Comparison of ENCODE assay signal across 8 mouse cellular contexts in the genomic region with DNA sequence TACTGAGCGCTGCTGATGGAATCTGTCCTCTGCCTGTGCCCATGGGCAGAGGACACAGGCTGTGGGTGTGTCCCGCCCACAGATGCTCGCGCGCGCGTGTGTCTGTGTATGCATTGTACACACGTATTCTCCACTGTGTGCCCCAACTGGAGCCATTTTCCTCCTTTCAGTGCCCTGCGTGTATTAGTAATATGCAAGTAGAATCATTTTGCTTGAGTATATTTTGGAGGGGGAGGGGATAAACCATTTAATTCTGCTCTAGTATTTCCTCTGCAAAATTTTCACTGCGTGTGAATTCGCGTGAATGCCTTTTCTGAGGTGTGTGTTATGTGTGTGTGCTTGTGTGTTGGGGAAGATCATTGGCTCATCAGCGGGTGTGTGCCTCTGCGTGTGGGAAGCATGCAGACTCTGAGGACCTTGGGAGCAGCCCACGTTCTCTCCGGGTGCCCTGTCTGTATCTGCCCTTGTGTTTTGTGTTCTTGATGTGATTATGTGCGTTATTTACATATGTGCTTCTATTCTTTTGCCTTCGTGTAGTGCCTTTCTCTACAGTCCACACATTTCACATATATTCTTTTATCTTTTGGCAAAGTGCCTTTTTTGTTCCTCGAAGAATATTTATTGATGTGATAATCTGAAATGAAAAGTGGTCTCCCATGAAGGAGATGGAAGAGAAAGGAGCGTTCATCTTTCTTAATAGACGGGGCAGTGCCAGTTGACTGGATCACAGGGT.
DNase-seq lines count a peak whose midpoint lies in the region; ATAC-seq and TF ChIP-seq lines count a peak whose summit lies in the region.

No protein-coding gene starts in this region.

- peak; percentile 39 for ATAC-seq in hindbrain, embryonic 14.5 days (ENCODE audit: low FRiP score)
- ATAC-seq in neural tube, embryonic 14.5 days (ENCODE audit: low read depth): peak; percentile 52
- no peak for ATAC-seq in activated CD4-positive, CD25-positive, alpha-beta regulatory T cell, adult 4 months

- no peak for TF ChIP-seq EP300 in ES-Bruce4 (IDR thresholded peaks at IDR 0.05; ENCODE audit: insufficient read depth, low read depth, low read length)

- H3K9ac ChIP-seq in ES-Bruce4 (ENCODE audit: low read depth, poor library complexity, severe bottlenecking): no peak overlapping the region
- H3K9ac ChIP-seq in hindbrain, embryonic 14.5 days: peak overlapping the region; percentile 80
- H3K9ac ChIP-seq in neural tube, embryonic 14.5 days (replicated peaks; ENCODE audit: low read depth, low read length): peak overlapping the region; percentile 69

- peak; percentile 1 for DNase-seq in 3134 (ENCODE audit: extremely low read depth, insufficient read length, low spot score)
- DNase-seq in embryonic facial prominence, embryonic 10.5 days (ENCODE audit: low spot score): peak; percentile 36
- DNase-seq in hindbrain, embryonic 14.5 days (ENCODE audit: low spot score): peak; percentile 72
- peak; percentile 59 to 63 for DNase-seq in left cerebral cortex, postnatal 10 days (ENCODE audit: extremely low spot score in 1 of 2, low spot score in 2 of 2)
- no peak for DNase-seq in spleen, adult 12 weeks (ENCODE audit: low spot score)

- no peak for TF ChIP-seq CTCF in ES-Bruce4 (IDR thresholded peaks at IDR 0.05; ENCODE audit: low read depth, low read length)

- no peaks in the 10 kb centered on the region for H3K9me3 ChIP-seq in ES-Bruce4 (replicated peaks; ENCODE audit: control insufficient read depth, insufficient read depth, low read length, poor library complexity, severe bottlenecking)
- H3K9me3 ChIP-seq in embryonic facial prominence, embryonic 10.5 days: no peaks in the 10 kb centered on the region
- no peaks in the 10 kb centered on the region for H3K9me3 ChIP-seq in hindbrain, embryonic 14.5 days (ENCODE audit: control insufficient read depth, low read length)
- H3K9me3 ChIP-seq in neural tube, embryonic 14.5 days (ENCODE audit: control insufficient read depth, low read length): no peaks in the 10 kb centered on the region

- peak overlapping the region; percentile 94 for H3K4me2 ChIP-seq in hindbrain, embryonic 14.5 days (replicated peaks)
- H3K4me2 ChIP-seq in neural tube, embryonic 14.5 days (ENCODE audit: low read depth, low read length): peak overlapping the region; percentile 59

- peaks cover 8% of the 10 kb centered on the region; the same call in 1 of the 2 replicates for H3K27me3 ChIP-seq in ES-Bruce4 (ENCODE audit: control insufficient read depth, insufficient read depth, low read length, poor library complexity, severe bottlenecking)
- H3K27me3 ChIP-seq in embryonic facial prominence, embryonic 10.5 days (replicated peaks; ENCODE audit: low read depth, poor library complexity, severe bottlenecking): peaks cover 76% of the 10 kb centered on the region
- no peaks in the 10 kb centered on the region for H3K27me3 ChIP-seq in hindbrain, embryonic 14.5 days (ENCODE audit: control insufficient read depth, insufficient read depth, low read length)
- no peaks in the 10 kb centered on the region for H3K27me3 ChIP-seq in neural tube, embryonic 14.5 days (ENCODE audit: control insufficient read depth, insufficient read depth, low read length)

- TF ChIP-seq POLR2A in ES-Bruce4 (IDR thresholded peaks at IDR 0.05; ENCODE audit: insufficient read depth, low read length): no peak

- WGBS in embryonic facial prominence, embryonic 10.5 days: 2% methylated on average over 21 of the region's 21 CpGs
- under 1% methylated on average over 21 of the region's 21 CpGs for WGBS in hindbrain, embryonic 14.5 days
- WGBS in neural tube, embryonic 14.5 days: under 1% methylated on average over 21 of the region's 21 CpGs

- intact Hi-C loops in left cerebral cortex, postnatal 10 days (cut with DNase I): loop anchor here (2.0 to 5.0 kb wide), 5 partner anchors 265 to 685 kb away; no protein-coding TSS in a partner anchor

- no peaks in the 10 kb centered on the region for H3K4me1 ChIP-seq in ES-Bruce4 (ENCODE audit: control insufficient read depth, insufficient read depth, low read length)
- peaks cover 29% of the 10 kb centered on the region for H3K4me1 ChIP-seq in embryonic facial prominence, embryonic 10.5 days
- H3K4me1 ChIP-seq in hindbrain, embryonic 14.5 days (replicated peaks; ENCODE audit: control insufficient read depth, insufficient read depth, low read length): peaks cover 51% of the 10 kb centered on the region
- H3K4me1 ChIP-seq in neural tube, embryonic 14.5 days (ENCODE audit: control insufficient read depth, insufficient read depth, low read length): peaks cover 40% of the 10 kb centered on the region

- H3K27ac ChIP-seq in ES-Bruce4 (ENCODE audit: insufficient read depth, low read length): no peak overlapping the region
- H3K27ac ChIP-seq in embryonic facial prominence, embryonic 10.5 days (replicated peaks): peak overlapping the region; percentile 58; the same call in 1 of the 2 replicates
- H3K27ac ChIP-seq in hindbrain, embryonic 14.5 days: peak overlapping the region; percentile 99
- peak overlapping the region; percentile 100 for H3K27ac ChIP-seq in neural tube, embryonic 14.5 days (ENCODE audit: low read depth, low read length)

- H3K4me3 ChIP-seq in ES-Bruce4 (ENCODE audit: low read depth, low read length): peak overlapping the region; percentile 26; the same call in 1 of the 2 replicates
- peak overlapping the region; percentile 58 for H3K4me3 ChIP-seq in embryonic facial prominence, embryonic 10.5 days
- peak overlapping the region; percentile 45 for H3K4me3 ChIP-seq in hindbrain, embryonic 14.5 days (replicated peaks; ENCODE audit: low read length)
- peak overlapping the region; percentile 27 for H3K4me3 ChIP-seq in neural tube, embryonic 14.5 days (ENCODE audit: low read depth, low read length)

- H3K36me3 ChIP-seq in ES-Bruce4 (ENCODE audit: control insufficient read depth, insufficient read depth, low read length, poor library complexity, severe bottlenecking): no peaks in the 10 kb centered on the region
- no peaks in the 10 kb centered on the region for H3K36me3 ChIP-seq in embryonic facial prominence, embryonic 10.5 days (replicated peaks)
- no peaks in the 10 kb centered on the region for H3K36me3 ChIP-seq in hindbrain, embryonic 14.5 days (replicated peaks; ENCODE audit: control insufficient read depth, insufficient read depth)
- H3K36me3 ChIP-seq in neural tube, embryonic 14.5 days (ENCODE audit: control insufficient read depth, insufficient read depth, low read length): no peaks in the 10 kb centered on the region
